Mouse (Mus musculus) neural tube, embryonic 11.5 days (tissue): ENCODE measurements around the gene Snn. TPM values are rescaled to one million over a fixed set of nuclear protein-coding genes. Genes with fewer than 3 reads are reported as not detected.
"Not testable (repeated sequence)": the region's sequence is repeated elsewhere in the genome, so short reads cannot be mapped to it uniquely, and the experiment has no call there.

Experiments
- ATAC-seq: fragments of 200-750 bp; cut with Nextera tagmentation; 2 replicates; pipeline ENCODE4 v1.8.0; 2017; ENCODE audit warnings: moderate number of reproducible peaks, mild to moderate bottlenecking, moderate TSS enrichment, moderate library complexity; ENCODE audit not compliant: insufficient read depth, low FRiP score, low TSS enrichment
- DNase-seq: peaks from one replicate; pipeline ENCODE4 v3.0.0-alpha.2; 2015; ENCODE audit warnings: low spot score
- H3K27ac ChIP-seq: fragments of 300-500 bp; sonication (generic); 2 replicates; pipeline ENCODE4 v1.5.1; 2014; ENCODE audit warnings: low read depth, mild to moderate bottlenecking, low read length
- H3K27me3 ChIP-seq: fragments of 300-500 bp; sonication (generic); 2 replicates; pipeline ENCODE4 v1.6.1; 2014; ENCODE audit warnings: mild to moderate bottlenecking, low read length, mixed read lengths; ENCODE audit not compliant: control insufficient read depth, insufficient read depth
- H3K36me3 ChIP-seq: fragments of 300-500 bp; sonication (generic); 2 replicates; pipeline ENCODE4 v1.6.1; 2014; ENCODE audit warnings: mild to moderate bottlenecking, low read length, moderate library complexity, mixed read lengths; ENCODE audit not compliant: control insufficient read depth, insufficient read depth
- H3K4me1 ChIP-seq: fragments of 300-500 bp; sonication (generic); 2 replicates; pipeline ENCODE4 v1.6.1; 2014; ENCODE audit warnings: low read length, mixed read lengths; ENCODE audit not compliant: control insufficient read depth, insufficient read depth
- H3K4me2 ChIP-seq: fragments of 300-500 bp; sonication (generic); 2 replicates; pipeline ENCODE4 v1.6.1; 2014; ENCODE audit warnings: low read depth, mild to moderate bottlenecking, moderate library complexity
- H3K4me3 ChIP-seq: fragments of 300-500 bp; sonication (generic); 2 replicates; pipeline ENCODE4 v1.5.1; 2014; ENCODE audit warnings: low read depth, low read length
- H3K9ac ChIP-seq: fragments of 300-500 bp; sonication (generic); 2 replicates; pipeline ENCODE4 v1.6.1; 2014; ENCODE audit warnings: mild to moderate bottlenecking, low read length
- H3K9me3 ChIP-seq: fragments of 300-500 bp; sonication (generic); 2 replicates; pipeline ENCODE4 v1.6.1; 2016; ENCODE audit warnings: low read length; ENCODE audit not compliant: control insufficient read depth
- WGBS: fragments of 180-500 bp; shearing (Covaris S2); extraction: QIAGEN DNeasy Blood & Tissue Kit; methylation state at CpG from one replicate; pipeline ENCODE4 v1.1.7; 2014; 5-methylcytosine and 5-hydroxymethylcytosine counted together
- polyA plus RNA-seq: library from polyadenylated mRNA; unstranded; fragments of >200 nt; fragmentation: Nextera tagmentation; extraction: Ambion mirVana; gene quantifications from 2 replicates; pipeline ENCODE4 v1.2.1, GENCODE M21; 2014

Snn gene
- 98.1 and 108 TPM in 2 replicates for polyA plus RNA-seq

DNA sequence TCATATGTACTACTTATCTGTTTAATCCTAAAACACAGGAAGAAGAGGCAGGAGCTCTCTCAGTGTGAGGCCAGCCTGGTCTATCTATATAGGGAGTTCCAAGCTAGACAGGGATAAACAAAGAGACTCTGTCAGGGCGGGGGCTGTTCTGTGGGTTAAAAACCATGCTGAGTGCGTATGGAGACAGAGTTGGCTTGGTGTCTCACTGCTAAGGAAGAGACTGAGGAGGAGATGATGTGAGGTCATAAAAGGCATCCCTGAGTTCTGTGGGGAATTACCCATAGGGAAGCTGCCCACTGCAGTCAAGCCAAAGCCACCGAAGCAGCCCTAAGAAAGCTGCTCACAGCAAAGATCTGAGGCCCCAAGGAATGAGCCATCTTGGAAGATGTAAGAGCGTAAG, at the start of gene Snn:
Gene Snn, plus strand, starts transcription at position 301 of the 400 bp plus-strand sequence.
- no peak within 1 kb of the TSS for H3K4me3 ChIP-seq

DNA sequence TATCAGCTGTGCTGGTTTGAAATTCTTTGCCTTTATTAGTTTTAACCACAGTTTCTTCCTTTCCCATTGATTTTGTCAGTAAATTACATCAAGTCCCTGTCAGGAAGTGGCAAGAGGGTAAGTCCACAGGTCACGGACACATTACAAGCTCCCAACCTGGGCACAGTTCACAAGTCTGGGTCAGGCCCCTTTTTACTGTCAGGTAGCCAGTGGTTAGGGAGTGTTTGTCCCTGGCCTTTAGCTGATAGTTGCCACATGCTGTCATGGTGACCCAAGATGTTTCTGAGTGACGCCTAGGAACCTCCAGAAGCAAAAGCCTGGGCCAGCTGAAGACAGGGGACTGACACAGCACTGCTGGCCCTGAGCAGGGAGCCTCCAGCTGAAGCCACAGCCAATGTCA, 49.5 kb upstream of the Snn start:
- ATAC-seq (no peak), DNase-seq (no peak)
- no peak overlapping the region for H3K27ac ChIP-seq
- peaks cover 9% of the 10 kb centered on the region for H3K4me1 ChIP-seq
- H3K36me3 ChIP-seq, result no peaks in the 10 kb centered on the region
- no peak overlapping the region for H3K4me3 ChIP-seq
- WGBS, result 70% methylated on average over 2 of the region's 2 CpGs
- H3K9ac ChIP-seq, result no peak overlapping the region
- no peak overlapping the region for H3K4me2 ChIP-seq
- no peaks in the 10 kb centered on the region for H3K27me3 ChIP-seq
- H3K9me3 ChIP-seq, result no peaks in the 10 kb centered on the region

More for the DNA sequence above, at the start of gene Snn:
- no peak within 1 kb of the TSS for H3K27ac ChIP-seq
- 87% methylated on average over 4 of the region's 4 CpGs for WGBS
- no peaks in the 10 kb centered on the region for H3K36me3 ChIP-seq
- H3K27me3 ChIP-seq, result no peaks in the 10 kb centered on the region
- H3K4me2 ChIP-seq, result no peak within 1 kb of the TSS
- H3K9me3 ChIP-seq, result no peaks in the 10 kb centered on the region
- peaks cover 13% of the 10 kb centered on the region; the same call in 1 of the 2 replicates for H3K4me1 ChIP-seq
- H3K9ac ChIP-seq, result no peak within 1 kb of the TSS
- no peak for DNase-seq
- no peak for ATAC-seq

DNA sequence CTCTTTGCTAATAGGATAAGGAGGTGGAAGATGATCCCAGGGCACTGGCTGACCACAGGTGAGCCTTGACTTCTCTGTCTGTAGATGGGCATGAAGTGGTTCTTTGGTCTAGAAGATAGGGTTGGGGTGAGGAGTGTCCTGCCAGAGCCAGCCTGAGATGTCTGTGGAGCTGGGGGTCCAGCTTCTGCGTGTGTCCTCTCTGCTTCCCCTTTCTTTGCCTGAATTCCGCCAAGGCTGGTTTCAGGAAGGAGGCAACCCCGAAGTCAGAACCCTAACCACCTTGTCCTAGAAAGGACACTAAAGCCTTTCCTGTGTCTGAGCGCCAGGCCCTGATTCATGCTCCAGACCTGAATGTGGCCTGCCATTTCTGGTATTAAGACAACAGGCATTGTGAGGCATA, 48.8 kb upstream of the Snn start:
- no peak overlapping the region for H3K9ac ChIP-seq
- no peaks in the 10 kb centered on the region for H3K27me3 ChIP-seq
- H3K27ac ChIP-seq, result no peak overlapping the region
- H3K4me3 ChIP-seq, result no peak overlapping the region
- WGBS, result 86% methylated on average over 4 of the region's 4 CpGs
- H3K4me2 ChIP-seq, result no peak overlapping the region
- ATAC-seq, result no peak
- H3K4me1 ChIP-seq, result peaks cover 9% of the 10 kb centered on the region
- DNase-seq, result no peak
- H3K36me3 ChIP-seq, result no peaks in the 10 kb centered on the region
- H3K9me3 ChIP-seq, result no peaks in the 10 kb centered on the region

DNA sequence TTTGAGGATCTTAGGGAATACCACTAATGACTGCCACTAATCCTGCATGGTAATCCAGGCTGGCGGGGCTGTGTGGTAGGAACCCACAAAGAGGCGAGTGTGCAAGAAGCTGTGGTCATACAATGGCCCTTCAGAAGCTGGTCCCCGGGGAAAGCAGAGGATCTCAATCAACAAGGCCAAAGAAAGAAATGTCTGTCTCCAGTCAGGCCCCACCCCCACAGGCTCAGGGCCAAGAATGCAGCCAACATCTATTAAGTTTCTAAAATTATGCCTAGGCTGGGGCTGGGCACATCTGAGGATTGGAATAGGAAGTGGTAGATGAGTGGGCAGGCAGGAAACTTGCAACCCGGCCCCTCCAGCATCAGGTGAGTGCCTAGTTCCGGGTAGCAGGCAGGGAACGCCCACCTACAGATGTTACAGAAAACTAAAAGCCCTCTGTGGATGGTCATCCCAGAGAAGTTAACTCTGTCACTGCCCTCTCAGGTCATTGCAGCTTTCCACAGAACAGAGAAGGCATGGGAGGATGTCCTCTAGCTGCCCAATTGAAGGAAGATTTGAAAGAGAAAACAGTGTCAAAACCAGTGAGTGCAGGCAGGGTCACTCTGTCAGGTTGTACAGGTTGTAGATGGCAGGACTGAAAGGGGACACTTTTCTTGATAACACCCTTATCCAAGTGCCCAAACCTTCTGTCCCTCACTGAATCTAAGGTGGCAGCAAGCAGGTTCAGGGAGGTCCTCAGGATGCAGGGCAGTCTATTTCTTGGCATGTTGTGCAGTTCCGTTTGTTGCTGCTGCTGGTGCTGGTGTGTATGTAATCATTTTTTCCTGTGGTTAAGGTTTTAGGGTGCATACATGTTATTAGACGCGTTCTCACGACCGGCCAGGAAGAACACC, 47.9 kb upstream of the Snn start:
- no peaks in the 10 kb centered on the region for H3K9me3 ChIP-seq
- H3K27ac ChIP-seq, result no peak overlapping the region
- WGBS, result 73% methylated on average over 11 of the region's 11 CpGs

DNA sequence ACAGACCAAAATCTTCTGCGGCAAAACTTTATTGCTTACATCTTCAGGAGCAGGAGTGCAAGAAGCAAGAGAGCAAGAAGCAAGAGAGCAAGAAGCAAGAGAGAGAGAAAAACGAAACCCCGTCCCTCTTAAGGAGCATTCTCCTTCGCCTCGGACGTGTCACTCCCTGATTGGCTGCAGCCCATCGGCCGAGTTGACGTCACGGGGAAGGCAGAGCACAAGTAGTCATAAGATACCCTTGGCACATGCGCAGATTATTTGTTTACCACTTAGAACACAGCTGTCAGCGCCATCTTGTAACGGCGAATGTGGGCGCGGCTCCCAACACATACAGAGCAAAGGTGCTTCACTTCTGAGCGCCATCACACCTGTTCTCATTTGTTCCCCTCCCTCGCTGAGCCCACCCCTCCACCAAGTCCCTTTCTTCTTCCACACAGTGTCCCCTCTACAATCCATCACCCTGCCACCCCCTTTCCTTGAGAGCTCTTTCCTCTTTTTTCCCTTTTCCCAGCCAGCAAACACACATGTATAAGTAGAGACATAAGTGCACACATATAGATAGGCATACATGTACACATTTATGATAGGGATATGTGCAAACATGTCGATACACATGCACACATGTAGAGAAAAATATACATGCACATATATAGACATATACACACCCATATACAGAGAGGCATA, 47.1 kb upstream of the Snn start:
- not testable (repeated sequence) for H3K9ac ChIP-seq, H3K4me3 ChIP-seq, DNase-seq, H3K4me2 ChIP-seq, H3K9me3 ChIP-seq, H3K36me3 ChIP-seq, ATAC-seq, H3K4me1 ChIP-seq, H3K27me3 ChIP-seq, H3K27ac ChIP-seq
- 90% methylated on average over 12 of the region's 19 CpGs for WGBS

More for the DNA sequence above, 47.9 kb upstream of the Snn start:
- DNase-seq (peak; percentile 50), ATAC-seq (no peak)
- no peak overlapping the region for H3K4me2 ChIP-seq
- no peak overlapping the region for H3K9ac ChIP-seq
- no peak overlapping the region for H3K4me3 ChIP-seq
- H3K27me3 ChIP-seq, result no peaks in the 10 kb centered on the region
- peaks cover 6% of the 10 kb centered on the region for H3K4me1 ChIP-seq
- no peaks in the 10 kb centered on the region for H3K36me3 ChIP-seq

DNA sequence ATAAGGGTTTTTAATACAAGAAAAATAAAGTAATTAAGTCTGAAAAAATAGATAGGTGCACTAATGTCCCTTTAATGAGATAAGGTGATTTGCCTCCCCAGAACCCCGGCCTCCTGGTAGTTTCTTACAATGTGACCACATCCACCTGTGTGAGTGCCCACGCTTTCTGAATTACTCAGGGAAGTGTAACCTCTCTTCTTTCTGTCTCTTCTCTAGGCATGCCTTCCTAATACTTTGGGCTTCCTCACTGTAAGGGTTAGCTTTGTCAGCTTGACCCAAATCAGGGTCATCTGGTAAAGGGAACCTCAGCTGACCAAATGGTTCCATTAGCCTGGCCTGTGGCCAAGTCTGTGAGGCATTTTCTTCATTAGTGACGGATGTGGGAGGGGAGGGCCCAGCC, 46.3 kb upstream of the Snn start:
- no peaks in the 10 kb centered on the region for H3K9me3 ChIP-seq
- WGBS, result 86% methylated on average over 3 of the region's 3 CpGs
- no peak for ATAC-seq
- no peak overlapping the region for H3K27ac ChIP-seq
- no peaks in the 10 kb centered on the region for H3K27me3 ChIP-seq
- H3K4me1 ChIP-seq, result no peaks in the 10 kb centered on the region; the same call in 1 of the 2 replicates
- H3K9ac ChIP-seq, result no peak overlapping the region
- DNase-seq, result no peak
- H3K4me2 ChIP-seq, result no peak overlapping the region
- H3K4me3 ChIP-seq, result no peak overlapping the region
- no peaks in the 10 kb centered on the region for H3K36me3 ChIP-seq

DNA sequence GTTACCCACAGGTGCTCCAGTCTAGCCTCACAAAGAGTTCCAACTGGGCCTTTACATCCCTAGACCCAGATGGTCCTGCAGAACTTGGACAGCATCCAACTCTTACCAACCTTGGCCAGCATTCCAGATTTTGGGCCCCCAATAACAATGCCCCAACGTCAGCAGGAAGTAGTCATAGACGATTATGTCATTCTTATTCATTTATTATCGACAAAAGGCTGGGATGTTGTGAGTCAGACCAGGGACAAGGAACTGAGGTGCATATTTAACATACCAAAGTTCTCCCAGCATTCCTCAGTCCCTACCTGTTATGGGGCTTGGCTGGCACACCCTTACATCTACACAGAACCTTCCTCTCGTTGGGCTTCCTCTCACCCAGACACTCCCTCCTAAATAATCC, 44.4 kb upstream of the Snn start:
- ATAC-seq, result no peak
- Histone ChIP-seq H3K4me2 (no peak overlapping the region), H3K9ac (no peak overlapping the region)

DNA sequence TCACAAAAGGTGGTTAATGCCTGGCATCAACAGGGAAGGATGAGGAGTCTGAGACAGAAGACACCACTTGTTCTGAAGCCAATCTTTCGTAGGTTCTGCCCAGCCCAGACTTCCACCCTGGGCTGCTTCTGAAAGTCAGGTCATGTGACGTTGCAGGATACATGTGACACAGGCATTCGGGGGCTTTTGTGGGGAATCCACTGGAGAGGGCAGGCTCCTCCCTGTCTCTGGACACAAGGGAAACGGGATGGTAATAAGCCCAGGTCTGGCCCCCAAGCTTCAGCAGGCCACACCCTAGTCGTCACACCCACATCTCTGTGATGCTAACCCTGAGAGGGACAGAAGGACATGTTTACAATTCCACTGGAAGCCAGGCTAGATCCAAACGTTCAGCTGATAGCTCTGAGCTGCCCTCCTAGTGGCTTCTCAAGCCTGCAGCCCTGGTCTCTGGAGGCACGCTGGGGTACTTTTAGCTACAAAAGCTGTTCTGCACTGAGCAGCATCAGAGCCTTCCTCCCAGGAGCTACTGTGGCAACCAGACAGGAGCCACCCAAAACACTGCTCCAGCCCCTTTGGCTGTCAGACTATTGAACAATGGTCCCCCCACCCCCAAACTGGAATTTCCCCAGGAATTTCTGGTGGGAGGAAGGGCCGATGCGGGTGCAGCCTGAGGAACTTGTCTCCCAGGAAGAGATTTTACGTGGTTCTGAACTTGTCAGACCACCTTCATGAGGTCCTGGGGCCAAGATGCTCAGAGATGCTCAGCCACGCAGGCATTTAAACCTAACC, 42.7 kb upstream of the Snn start:
- DNase-seq (no peak), ATAC-seq (no peak)
- Histone ChIP-seq H3K9me3 (no peaks in the 10 kb centered on the region), H3K4me2 (no peak overlapping the region), H3K27ac (no peak overlapping the region), H3K9ac (no peak overlapping the region), H3K4me1 (no peaks in the 10 kb centered on the region; the same call in 1 of the 2 replicates), H3K36me3 (no peaks in the 10 kb centered on the region), H3K4me3 (no peak overlapping the region), H3K27me3 (no peaks in the 10 kb centered on the region)
- WGBS, result 59% methylated on average over 11 of the region's 11 CpGs

More for the DNA sequence above, 44.4 kb upstream of the Snn start:
- Histone ChIP-seq H3K4me3 (no peak overlapping the region), H3K27me3 (no peaks in the 10 kb centered on the region), H3K4me1 (no peaks in the 10 kb centered on the region; the same call in 1 of the 2 replicates), H3K36me3 (no peaks in the 10 kb centered on the region), H3K27ac (no peak overlapping the region), H3K9me3 (no peaks in the 10 kb centered on the region)
- 75% methylated on average over 4 of the region's 4 CpGs for WGBS
- DNase-seq, result no peak
